Mouse (Mus musculus) kidney, adult 2 months (tissue): ENCODE data around the gene Gm4871.

ENCODE experiments used
- CTCF ChIP-seq: fragments of 200-500 bp; conservative IDR thresholded peaks from 2 replicates; pipeline ENCODE4 v1.5.1; 2011; ENCODE audit warnings: low read depth, mild to moderate bottlenecking, control low read depth, low read length, moderate library complexity, mixed read lengths; ENCODE audit not compliant: insufficient read depth, insufficient read length
- POLR2A ChIP-seq: fragments of 200-500 bp; IDR thresholded peaks from one replicate; pipeline ENCODE4 v1.6.1; 2011; ENCODE audit warnings: low read depth, low read length, control low read depth

GRCm38 (mm10) chr5:144988340-144989060, 44.1 kb downstream of the Gm4871 start:
- TF ChIP-seq POLR2A = no peak
- peak; percentile 76 for TF ChIP-seq CTCF
